Mouse (Mus musculus): ENCODE measurements around the gene Slc26a1.

- TF ChIP-seq CTCF (IDR thresholded peaks at IDR 0.05; ENCODE audit: control insufficient read depth, insufficient read depth, low read length): no peak
- TF ChIP-seq POLR2A (IDR thresholded peaks at IDR 0.05; ENCODE audit: borderline replicate concordance, control insufficient read depth, low read depth, low read length): no peak
Measured at GRCm38 (mm10) chr5:108703754-108704626, 28.6 kb upstream of the Slc26a1 start.
